Mouse (Mus musculus): ENCODE measurements around the gene Hist2h2aa1.
"Not testable (repeated sequence)": the region's sequence is repeated elsewhere in the genome, so short reads cannot be mapped to it uniquely, and the experiment has no call there.

The Hist2h2aa1 gene

DNA sequence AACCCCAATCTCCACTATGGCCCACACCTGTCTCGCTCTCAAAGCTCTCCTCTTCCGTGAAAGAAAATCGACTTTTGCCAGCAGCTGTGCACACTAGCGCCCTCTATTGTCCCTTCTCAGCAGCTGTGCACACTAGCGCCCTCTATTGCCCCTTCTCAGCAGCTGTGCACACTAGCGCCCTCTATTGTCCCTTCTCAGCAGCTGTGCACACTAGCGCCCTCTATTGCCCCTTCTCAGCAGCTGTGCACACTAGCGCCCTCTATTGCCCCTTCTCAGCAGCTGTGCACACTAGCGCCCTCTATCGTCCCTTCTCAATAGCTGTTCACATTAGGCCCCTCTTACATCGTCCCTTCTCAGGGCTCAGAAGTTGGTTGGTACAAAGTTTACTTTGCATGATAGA lies 42.0 kb downstream of the Hist2h2aa1 start:
- not testable (repeated sequence) for DNase-seq

DNA sequence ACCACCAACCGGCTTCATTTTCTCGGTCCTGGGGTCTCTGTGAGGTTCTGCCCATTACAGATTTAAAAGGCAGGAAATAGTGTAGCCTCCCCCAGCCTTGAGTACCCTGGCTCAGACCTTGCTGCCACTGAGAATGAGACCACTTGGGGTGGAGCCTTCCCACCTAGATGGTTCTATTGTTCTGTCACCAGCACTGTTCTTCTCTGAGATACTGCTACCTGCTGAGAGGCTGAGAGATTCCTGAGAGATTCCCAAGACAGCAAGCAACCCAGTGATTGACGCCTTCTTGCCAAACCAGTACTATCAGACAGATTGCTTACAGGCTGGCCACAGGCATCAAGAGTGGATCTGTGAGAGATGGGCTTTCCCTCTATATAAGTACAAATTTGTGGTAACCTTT lies 43.9 kb downstream of the Hist2h2aa1 start:
- no peak for DNase-seq

DNA sequence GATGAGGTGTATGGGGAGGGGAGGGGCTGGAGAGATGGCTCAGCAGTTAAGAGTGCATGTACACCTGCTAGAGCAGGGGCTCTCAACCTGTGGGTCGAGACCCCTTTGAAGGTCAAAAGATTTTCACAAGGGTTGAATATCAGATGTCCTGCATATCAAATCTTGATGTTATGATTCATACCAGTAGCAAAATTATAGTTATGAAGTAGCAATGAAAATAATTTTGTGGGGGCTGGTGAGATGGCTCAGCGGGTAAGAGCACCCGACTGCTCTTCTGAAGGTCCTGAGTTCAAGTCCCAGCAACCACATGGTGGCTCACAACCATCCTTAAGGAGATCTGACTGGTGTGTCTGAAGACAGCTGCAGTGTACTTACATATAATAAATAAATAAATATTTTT lies 45.4 kb downstream of the Hist2h2aa1 start:
- not testable (repeated sequence) for DNase-seq

DNA sequence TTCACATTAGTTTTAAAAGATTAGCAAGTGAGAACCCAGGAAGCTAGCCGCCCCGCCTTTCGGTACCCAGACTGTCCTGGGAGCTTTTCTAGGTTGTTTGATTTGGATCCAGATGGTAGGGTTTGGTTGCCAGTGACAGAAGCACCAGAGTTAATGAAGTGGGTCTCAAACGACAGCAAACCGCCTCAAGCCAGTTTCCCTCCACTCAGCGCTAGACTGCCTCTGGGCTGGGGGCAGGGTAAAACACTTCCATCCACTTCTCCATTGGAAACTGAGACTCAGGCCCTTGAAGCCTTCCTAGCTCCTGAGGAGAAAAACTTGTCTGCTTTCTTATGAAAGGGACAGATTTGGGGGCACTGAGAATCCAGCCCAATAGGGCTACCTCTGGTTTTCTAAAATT lies 47.3 kb downstream of the Hist2h2aa1 start:
- DNase-seq = no peak

DNA sequence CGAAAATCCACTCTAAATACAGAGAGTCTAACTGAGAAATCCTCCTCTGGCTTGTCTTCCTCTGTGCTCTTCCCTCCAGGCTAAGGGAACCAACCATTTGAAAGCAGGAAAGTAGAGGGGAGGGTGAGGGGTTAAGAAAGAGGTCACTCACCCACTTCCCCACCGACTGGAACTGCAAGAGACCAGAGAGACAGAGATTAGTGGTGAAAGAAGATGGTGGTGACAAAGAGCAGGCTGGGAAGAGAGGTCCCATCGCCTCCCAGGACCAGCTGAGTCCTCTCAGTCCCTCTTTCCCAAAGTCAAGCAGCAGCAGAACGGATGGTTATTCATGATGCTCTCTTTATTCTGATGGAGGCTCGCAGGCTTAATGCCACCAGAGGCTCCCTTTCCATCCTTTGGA lies 48.1 kb downstream of the Hist2h2aa1 start:
- DNase-seq = no peak

DNA sequence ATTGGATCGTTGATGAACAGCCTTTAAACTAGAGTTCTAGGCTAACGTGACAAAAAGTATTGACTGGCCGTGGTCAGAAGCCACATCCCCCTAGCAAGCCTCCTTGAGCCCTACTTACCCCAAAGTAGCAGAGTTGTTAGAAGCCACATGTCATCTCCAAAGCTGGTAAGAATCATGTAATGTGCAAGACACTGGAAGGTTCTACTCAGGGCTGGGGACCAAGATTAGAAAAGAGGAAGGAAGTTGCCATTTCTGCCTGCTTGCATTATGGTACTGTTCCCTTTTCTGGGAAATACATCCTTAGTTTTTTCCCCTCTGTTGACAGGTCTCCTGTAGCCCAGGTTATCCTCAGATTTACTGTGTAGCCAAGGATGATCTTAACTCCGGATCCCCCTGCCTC lies 48.5 kb downstream of the Hist2h2aa1 start, which contains the start of gene Fcgr1:
TSS of gene Fcgr1 (minus strand) at position 183 of the 400 bp plus-strand sequence.
- no peak for DNase-seq
